Mouse (Mus musculus) C2C12 (cell line): ENCODE measurements at regions not wholly inside any gene's neighbourhood (a gene's known extent, or its start where the extent isn't known, plus 50 kb on each side); places are given as distances from the start of the nearest gene placed in this dataset.

ENCODE experiments used
- CTCF ChIP-seq: IDR thresholded peaks from one replicate; pipeline ENCODE4 v1.5.1; 2011; ENCODE audit not compliant: control insufficient read depth, insufficient read depth, insufficient read length
- MAX ChIP-seq: IDR thresholded peaks from one replicate; pipeline ENCODE4 v1.6.1; 2011; ENCODE audit warnings: mild to moderate bottlenecking, control low read depth

GRCm38 (mm10) chr13:101418272-101418671 is 349.7 kb downstream of the Pik3r1 start:
- no peak for TF ChIP-seq CTCF
- no peak for TF ChIP-seq MAX
